Mouse (Mus musculus) hematopoietic stem cell, adult 5-6 weeks (primary cell): Measurements from ENCODE around the gene Yaf2. TPM values are rescaled to one million over a fixed set of nuclear protein-coding genes. Genes with fewer than 3 reads are reported as not detected.
A peak's percentile ranks its signal among the peaks of the same experiment; 100 is the strongest.
"Not testable (repeated sequence)": the region's sequence is repeated elsewhere in the genome, so short reads cannot be mapped to it uniquely, and the experiment has no call there.

Experiments
- ATAC-seq, 2 experiments: fragments of 125-278 bp in 1 of 2; replicated peaks in 1 of 2; 2 replicates each; pipeline ENCODE4 v1.8.0; 2016 to 2017; ENCODE audit warnings: inconsistent platforms in 2 of 2, mild to moderate bottlenecking in 2 of 2, moderate number of reproducible peaks in 2 of 2, low read depth in 1 of 2, moderate TSS enrichment in 1 of 2; ENCODE audit not compliant: low FRiP score in 2 of 2, poor library complexity in 2 of 2, severe bottlenecking in 2 of 2, insufficient read depth in 1 of 2, low TSS enrichment in 1 of 2
- total RNA-seq: library from RNA; stranded (forward); fragments of 172-1452, 232-1000 nt; gene quantifications from 2 replicates; pipeline ENCODE4 v1.2.3, GENCODE M21; 2017

Gene Yaf2
- total RNA-seq, 1 experiment from 2014 or later, result 26.6 TPM

DNA sequence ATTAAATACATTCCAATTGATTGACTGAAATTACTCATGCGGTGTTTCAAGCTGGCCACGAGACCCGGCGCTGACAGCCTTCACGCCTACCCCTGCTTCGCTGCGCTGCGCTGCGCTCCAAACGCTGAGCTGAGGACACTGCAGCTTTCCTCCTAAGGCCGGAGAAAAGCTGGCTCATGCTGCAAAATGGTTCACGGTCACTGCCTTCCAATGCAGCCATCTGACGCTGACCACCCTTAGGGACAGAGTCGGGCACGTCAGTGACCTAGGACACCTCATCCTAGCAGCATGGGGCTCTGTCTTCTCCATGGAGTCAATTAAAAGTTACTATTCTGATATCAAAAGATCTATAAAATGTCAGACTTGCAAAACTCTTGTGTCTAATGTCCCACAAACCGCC lies 70.4 kb downstream of the Yaf2 start:
- ATAC-seq, result no peak

DNA sequence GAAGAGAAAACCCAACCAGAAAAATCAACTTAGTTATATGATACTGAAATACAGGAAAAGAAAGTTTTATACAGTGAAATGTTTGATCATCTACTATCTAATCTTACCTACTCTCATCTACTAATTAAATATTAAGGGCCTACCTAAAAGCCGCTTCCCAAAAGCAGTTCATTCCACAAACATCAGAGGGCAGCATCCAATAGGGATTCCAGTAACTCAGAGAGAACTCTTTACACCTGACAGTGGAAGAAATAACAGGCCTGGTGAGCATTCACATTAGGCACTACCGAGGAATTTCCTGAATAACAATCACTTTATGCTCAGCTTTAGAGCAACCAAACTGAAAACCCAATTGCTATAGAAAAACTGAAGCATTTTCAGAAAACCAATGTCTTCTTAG lies 71.0 kb downstream of the Yaf2 start:
- no peak for ATAC-seq

DNA sequence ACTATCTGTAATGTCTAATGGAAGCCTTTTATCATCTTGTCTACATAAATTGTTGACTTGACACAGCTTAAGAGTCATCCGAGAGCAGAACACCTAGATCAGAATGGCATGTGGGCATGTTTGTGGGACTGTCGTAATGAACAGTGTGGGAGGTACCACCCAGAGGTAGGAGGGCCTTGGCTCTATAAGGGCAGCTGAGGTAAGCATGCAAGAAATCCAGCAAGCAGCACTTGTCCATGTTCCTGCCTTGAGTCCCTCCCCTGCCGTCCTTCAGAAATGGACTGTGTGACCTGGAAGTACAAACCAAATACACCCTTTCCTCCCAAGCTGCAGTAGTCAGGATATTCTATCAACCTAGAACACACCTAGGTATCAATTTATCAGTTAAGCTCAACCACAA lies 71.5 kb downstream of the Yaf2 start:
- no peak for ATAC-seq

DNA sequence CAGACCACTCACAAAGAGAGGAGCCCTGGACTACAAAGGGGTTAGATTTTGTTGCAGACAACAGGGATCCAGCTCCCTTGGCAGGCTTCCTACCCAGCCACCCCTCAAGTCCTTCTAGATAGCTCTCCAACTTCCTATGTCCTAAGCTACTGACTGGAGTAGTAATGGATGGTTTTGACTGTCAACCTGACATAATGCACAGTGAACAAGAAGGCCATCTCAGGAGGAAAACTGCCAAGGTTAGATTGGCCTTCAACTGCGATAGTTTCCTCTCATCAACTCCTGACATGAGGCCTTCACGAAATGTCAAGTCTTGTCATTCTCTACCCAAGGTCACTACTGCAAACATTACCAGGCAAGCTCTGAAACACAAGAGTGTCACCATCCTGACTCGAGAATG lies 72.5 kb downstream of the Yaf2 start:
- no peak for ATAC-seq

DNA sequence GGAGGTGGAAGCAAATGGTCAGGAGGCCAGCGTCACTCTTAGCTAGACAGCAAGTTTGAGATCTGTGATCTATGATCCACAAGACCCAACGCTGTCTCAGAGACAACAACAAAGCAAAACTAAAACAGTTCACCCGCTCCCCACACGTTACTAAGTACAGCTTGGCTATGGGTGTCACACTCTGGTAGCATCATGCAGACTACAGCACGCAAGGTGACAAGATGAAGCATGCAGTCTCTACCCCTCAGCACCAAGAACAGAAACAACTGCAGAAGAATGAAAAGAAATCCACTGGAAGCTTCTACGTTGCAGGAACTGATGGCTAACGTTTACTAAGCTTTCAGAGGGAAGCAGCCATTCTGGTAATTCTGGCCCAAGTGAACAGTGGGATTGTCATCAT lies 73.2 kb downstream of the Yaf2 start:
- ATAC-seq, result no peak

DNA sequence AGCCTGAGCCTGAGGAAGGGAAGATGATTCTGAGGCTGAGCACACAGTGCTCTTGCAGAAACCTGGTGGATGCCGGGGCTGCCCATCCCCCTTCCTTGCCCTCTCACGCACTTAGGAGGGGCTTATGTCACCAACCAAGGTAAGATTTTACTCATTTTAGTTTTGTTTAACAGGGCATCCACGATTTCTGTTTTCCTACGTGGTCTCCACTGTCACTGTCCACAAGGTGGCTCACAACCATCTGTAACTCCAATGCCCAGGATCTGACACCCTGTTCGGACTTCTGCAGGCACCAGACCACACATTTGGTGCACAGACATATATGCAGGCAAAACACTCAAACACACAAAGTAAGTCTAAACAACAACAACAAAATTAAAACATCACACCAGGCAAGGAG lies 73.9 kb downstream of the Yaf2 start:
- ATAC-seq, result no peak

DNA sequence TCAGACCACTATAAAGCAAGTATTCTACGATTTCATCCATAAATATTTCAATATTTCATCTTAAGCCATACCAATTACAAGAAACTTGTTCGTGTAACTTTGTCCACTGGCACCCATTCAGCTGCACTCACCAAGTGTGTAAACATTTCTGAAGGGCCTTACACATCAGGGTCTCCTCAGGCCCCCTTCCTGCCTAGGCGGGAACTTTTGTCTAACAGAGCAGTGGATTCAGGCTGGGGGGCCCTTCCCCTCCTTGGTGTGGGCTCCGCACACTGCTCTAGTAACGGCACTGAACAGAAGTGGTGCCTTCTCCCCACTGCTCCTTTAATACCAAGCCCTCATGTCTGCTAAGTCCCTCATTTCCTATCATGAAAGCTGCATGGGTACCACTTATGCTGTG lies 74.5 kb downstream of the Yaf2 start:
- ATAC-seq, result no peak

DNA sequence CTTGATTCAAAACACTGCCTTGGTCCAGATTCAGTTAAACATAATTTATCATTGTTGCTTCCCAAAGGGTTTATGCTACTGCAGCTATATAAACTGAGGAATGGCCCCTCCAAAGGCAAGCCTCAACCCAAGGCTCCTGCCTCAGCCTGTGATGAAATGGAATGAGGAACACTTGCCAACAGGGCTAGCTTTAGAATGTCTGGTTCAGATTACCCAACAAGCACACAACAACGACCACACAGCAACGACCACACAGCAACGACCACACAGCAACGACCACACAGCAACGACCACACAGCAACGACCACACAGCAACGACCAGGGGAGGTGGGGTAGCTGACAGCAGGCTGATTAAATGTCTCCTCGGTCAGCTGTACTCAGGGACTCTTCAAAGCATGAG lies 76.8 kb downstream of the Yaf2 start:
- ATAC-seq, result no peak; a peak in 1 of 4 replicates

DNA sequence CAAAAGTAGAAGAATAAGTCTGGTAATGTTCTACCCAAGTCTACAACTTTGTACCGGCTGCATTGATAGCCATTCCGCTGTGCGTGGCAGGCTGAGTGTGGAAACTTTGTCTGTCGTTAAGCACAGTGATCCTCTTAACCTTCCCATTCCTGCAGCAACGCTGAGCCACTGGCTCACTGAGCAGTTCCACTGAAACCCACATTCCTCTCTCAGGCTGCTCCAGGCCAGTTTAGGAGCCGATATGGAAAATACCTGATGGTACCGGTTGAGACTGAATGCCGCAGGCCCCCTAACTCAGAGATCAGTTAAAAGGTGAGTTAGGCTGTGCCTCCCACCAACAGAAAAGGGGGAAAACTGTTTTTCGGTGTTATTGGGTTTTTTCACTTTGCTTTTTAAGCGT lies 81.4 kb downstream of the Yaf2 start:
- ATAC-seq, result no peak

DNA sequence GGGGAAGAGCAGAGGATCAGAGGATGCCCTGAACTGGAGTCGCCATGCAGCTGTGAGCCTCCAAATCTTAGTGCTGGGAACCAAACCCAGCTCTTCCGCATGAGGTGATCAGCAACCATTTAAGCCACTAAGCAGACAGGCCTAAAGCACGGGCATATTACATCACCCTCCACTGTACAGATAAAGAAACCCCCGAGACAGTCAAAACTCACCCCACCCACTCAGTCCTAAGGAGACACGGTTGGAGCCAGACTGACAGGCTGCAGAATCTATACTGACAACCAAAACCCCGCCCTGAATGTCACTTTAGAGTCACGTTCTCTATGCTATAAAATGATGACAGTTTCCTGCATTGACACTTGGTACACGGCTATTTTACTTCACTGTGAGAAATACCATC lies 83.6 kb downstream of the Yaf2 start:
- no peak for ATAC-seq

DNA sequence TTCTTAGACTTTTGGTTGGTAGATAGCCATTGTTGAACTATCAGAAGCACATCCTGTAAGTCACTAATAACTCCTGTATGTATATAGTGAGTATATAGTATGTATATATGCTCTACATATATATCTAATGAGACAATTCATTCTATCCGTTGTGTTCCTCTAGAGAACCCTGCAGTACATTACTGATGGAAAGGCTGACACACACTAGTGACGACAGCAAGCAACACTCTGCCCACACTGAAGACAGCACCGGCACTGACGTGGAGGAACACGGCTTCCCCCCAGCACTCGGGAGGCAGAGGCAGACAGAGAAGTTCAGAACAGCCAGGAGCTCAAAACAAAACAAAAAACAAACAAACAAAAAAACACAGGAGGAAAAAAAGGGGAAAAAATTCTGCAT lies 84.3 kb downstream of the Yaf2 start:
- ATAC-seq, result no peak

DNA sequence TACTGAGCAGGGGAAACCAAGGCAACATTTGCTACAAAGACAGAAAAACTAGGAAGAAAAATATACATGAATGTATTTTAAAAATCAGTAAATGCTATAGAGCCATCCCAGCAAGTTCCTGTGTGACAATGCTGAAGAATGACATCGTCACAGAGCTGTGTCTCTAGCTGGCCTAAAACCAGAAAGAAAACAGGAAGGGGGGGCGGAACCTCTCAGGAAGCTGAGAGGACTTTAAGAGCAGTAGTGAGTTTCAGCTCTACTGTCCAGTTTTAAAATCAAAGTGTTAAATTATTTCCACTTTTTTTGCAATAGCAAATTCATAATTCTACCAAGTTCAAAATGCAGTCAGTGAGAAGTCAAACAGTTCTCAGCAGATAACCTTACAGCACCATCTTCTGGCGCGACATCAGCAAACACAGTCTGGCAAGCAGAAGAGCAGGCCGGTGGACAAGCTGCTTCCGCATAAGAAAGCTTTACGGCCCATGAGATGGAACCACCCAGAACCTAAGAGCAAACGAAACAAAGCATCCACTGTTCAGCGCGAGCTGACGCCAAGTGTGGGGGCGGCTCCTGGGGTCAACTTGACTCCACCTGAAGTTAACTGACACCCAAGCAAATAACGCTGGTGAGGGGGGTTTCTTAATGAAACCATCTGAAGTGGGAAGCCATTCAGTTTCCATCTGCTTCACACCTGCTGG lies 85.0 kb downstream of the Yaf2 start:
- ATAC-seq, result peak in 1 of 2 experiments; percentile 42; a peak in 1 of 4 replicates

DNA sequence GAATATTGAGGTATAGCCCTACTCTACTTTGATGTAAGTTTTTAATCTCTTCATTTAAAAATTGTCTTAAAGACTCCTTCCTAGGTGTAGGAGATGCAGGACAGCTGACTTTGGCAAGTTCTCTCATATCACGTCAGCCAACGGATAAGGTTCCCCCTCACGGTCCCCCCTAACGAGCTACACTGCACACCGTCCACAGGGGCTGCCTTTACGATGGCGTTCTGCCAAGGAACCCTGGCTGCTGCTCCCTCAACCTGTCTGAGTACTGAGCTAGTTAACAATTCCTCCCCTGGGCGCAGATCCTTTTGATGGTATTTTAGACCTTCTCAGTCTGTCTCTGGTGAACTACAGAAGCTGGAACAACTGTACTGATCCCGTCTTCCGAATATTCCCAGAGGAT lies 93.5 kb downstream of the Yaf2 start:
- no peak for ATAC-seq

DNA sequence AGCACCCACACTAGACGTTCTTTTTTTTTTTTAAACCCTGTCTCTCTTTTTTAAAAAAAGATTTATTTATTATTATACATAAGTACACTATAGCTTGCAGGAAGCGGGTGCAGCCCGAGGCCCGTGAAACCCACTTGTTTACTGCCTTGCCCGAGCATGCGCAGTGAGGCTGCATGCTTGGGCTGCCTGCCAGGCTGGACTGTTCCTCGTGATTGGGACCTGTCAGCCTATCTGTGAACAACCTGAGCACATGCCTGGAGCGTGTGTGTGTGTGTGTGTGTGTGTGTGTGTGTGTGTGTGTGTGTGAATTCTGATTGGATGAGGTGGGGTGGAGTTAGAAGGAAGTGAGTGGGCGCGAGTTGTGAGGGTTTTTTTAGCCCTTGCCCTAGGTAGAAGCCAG lies 100.3 kb downstream of the Yaf2 start:
- not testable (repeated sequence) for ATAC-seq

Other genes starting within 250 kb of the Yaf2 start
- 21.4 and 24.7 TPM in 2 replicates for gene Gxylt1, start 61.8 kb downstream of the Yaf2 start, total RNA-seq
- 97.8 and 118 TPM in 2 replicates for gene Zcrb1, start 61.4 kb upstream of the Yaf2 start, total RNA-seq
- gene Pphln1, start 61.4 kb upstream of the Yaf2 start, total RNA-seq, result 33.3 and 36.1 TPM in 2 replicates